Mouse (Mus musculus): Measurements from ENCODE around the gene Leng1. TPM values are rescaled to one million over a fixed set of nuclear protein-coding genes. Genes with fewer than 3 reads are reported as not detected.

The Leng1 gene
- total RNA-seq, 2 experiments from 2014 or later, result 14.0 to 15.0 TPM

- DNase-seq, result no peak
Observed at GRCm38 (mm10) chr7:3692382-3692986, 26.8 kb upstream of the Leng1 start, which contains the start of gene Tsen34. TSS of gene Tsen34 (plus strand) at chr7:3692863.

GRCm38 (mm10) chr7:3691919-3692318 is 26.3 kb upstream of the Leng1 start:
- no peak for DNase-seq

- no peak for DNase-seq
Observed at GRCm38 (mm10) chr7:3685400-3686187, 20.0 kb upstream of the Leng1 start.

GRCm38 (mm10) chr7:3684698-3685097 is 19.1 kb upstream of the Leng1 start:
- DNase-seq, result no peak

- DNase-seq, result no peak
Observed at GRCm38 (mm10) chr7:3683908-3684550, 18.4 kb upstream of the Leng1 start.

GRCm38 (mm10) chr7:3677342-3677741 is 11.7 kb upstream of the Leng1 start, which contains the start of gene Tmc4:
TSS of gene Tmc4 (minus strand) at chr7:3677553.
- no peak for DNase-seq

- DNase-seq, result no peak
Observed at GRCm38 (mm10) chr7:3676371-3676770, 10.7 kb upstream of the Leng1 start.

- no peak for DNase-seq
Observed at GRCm38 (mm10) chr7:3675228-3675548, 9.5 kb upstream of the Leng1 start.

GRCm38 (mm10) chr7:3674507-3675227 is 9.0 kb upstream of the Leng1 start:
- peak; percentile 84 to 90 for DNase-seq

- DNase-seq, result peak; percentile 33 to 47
Observed at GRCm38 (mm10) chr7:3666921-3667391, 1.3 kb upstream of the Leng1 start.

GRCm38 (mm10) chr7:3664524-3665214 is 971 bp downstream of the Leng1 start:
- peak in 1 of 2 experiments; percentile 31 for DNase-seq

GRCm38 (mm10) chr7:3658578-3658977 is 7.1 kb downstream of the Leng1 start:
- DNase-seq, result no peak

GRCm38 (mm10) chr7:3656966-3657365 is 8.7 kb downstream of the Leng1 start:
- DNase-seq, result no peak

GRCm38 (mm10) chr7:3646641-3647040 is 19.0 kb downstream of the Leng1 start:
- no peak for DNase-seq

- DNase-seq, result no peak
Observed at GRCm38 (mm10) chr7:3646188-3646587, 19.5 kb downstream of the Leng1 start.

- no peak for DNase-seq
Observed at GRCm38 (mm10) chr7:3645488-3646025, 20.1 kb downstream of the Leng1 start.

- peak; percentile 97 to 98 for DNase-seq
Observed at GRCm38 (mm10) chr7:3644672-3645487, 20.8 kb downstream of the Leng1 start, which contains the start of gene Cnot3. TSS of gene Cnot3 (plus strand) at chr7:3645268.

GRCm38 (mm10) chr7:3644348-3644671 is 21.3 kb downstream of the Leng1 start:
- peak in 1 of 2 experiments; percentile 87 for DNase-seq

GRCm38 (mm10) chr7:3643843-3644242 is 21.8 kb downstream of the Leng1 start:
- no peak for DNase-seq

- no peak for DNase-seq
Observed at GRCm38 (mm10) chr7:3643412-3643811, 22.2 kb downstream of the Leng1 start.

- DNase-seq, result no peak
Observed at GRCm38 (mm10) chr7:3630478-3630815, 35.2 kb downstream of the Leng1 start.
